Mouse (Mus musculus) stomach, postnatal 0 days (tissue): ENCODE results near the gene Tmc6.

Source experiments
- CTCF ChIP-seq: IDR thresholded peaks from 2 replicates; pipeline ENCODE4 v1.5.1; 2016; ENCODE audit warnings: antibody characterized with exemption, low read depth, mild to moderate bottlenecking, moderate library complexity
- EP300 ChIP-seq: optimal IDR thresholded peaks from 2 replicates; pipeline ENCODE3; 2016; ENCODE audit warnings: antibody characterized with exemption

DNA sequence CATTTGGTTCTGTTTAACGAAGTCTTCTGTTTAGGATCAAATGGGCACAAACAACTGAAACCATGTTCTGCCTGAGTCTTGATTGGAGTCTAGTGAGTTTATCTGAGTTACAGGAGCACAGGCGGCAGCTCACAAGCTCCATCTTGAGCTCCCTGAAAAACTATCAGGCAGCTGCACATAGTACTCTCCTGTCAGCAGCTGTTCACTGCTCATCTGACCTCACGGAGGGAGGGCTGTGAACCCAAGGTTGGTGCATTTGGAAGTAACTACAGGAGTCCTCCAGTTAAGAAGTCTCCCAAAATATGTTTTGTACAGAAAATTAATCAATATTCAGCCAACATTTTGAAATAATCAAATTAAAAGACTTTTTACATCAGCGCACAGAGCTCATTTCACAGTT, 33.4 kb downstream of the Tmc6 start:
- no peak for TF ChIP-seq CTCF
- TF ChIP-seq EP300, result no peak
